Mouse (Mus musculus): ENCODE measurements around the gene Nuak2.

The Nuak2 gene

DNA sequence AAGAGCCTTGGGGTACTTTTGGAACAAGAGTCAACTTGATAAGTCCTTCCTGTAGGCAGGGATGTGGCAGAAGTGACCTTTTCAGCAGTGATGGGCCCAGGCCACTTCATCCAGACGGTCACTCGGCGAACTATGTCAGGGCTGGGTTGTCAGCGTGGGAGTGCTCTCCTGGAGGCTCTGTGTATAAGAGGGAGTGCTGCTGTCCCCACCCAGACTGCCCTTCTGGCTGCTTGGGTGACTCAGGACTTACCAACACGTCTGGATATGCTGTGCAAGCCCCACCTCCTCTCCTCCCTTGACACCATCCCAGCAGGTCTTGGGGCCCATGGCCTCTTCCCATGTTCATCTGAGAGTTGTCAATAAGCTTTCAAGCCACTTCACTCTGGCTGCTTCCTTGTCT is 37.5 kb downstream of the Nuak2 start:
- DNase-seq (ENCODE audit: low spot score) = no peak

DNA sequence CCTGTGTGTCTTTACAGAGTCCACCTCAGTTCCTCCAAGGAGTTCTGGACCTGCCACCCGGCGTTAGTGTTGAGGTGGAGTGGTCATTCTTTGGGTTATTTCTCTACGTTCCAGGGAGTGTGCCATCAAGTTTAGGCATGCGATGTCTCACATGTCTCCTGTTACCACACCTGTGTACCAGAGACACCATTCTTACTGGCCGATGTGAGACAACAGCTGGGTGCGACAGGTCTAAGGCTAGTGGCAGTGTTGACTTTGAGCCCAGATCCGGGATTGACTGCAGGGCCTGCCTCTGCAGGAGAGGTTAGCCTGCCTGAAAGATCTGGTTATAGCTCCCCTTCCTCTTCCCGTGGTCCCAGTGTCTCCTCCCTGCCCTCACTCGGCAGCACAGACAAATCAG is 38.3 kb downstream of the Nuak2 start:
- DNase-seq (ENCODE audit: low spot score) = no peak

DNA sequence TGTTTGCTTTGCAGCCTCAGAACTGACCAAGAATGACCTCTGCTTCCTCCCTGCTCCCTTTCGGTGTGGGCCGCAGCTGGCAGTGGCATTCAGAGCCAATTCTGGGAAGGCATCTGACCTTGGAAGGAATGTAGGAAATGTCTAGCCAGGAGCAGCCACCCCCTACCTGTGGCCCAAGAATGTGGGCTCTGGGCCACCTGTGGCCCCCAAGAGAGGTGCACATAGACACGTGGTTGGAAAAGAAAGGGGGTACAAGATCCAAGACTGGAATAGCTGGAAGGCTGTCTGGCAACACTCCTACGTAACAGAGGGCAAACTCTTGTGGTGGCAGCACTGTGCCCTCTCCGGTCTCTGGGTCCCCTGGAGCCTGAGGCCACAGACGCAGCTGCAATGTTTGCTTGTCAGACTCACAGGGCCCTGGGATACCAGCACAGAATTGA is 39.3 kb downstream of the Nuak2 start:
- DNase-seq (ENCODE audit: low spot score) = no peak

DNA sequence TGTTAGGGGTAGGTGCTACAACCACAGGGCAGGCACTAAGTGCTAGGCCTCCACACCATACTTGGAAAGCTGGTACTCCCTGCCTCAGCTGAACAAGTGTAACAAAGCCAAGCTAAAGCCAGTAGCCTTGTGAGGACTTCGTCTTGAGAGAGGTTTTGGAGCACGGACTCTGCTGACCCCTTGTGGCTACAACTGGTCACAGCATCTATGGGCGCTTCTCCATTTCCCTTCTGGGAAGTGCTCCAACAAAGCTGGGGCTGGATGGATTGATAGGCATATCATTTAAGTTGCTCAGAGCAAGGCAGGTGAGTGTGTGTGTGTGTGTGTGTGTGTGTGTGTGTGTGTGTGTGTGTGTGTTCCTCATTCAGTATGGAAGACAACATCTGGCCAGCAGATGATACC is 39.9 kb downstream of the Nuak2 start:
- peak; percentile 96 for DNase-seq (ENCODE audit: low spot score)

DNA sequence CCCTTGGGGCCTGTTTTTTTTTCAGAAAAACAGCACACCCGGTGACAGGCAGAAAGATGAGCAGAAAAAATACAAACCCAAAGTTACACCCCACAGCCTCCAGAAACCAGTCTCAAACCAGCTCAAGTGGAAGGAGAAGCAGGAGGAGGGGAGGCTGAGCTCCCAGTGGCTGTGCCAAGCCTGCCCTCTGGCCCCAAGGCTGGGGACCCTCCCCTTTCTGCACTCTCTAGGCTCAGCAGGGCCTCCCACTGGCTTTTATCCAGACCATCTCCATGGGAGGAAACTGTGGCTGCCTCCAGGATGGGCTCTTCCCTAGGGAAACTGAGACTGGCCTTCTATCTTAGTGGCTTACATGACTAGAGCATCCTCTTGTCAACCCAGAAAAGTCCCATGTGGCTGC is 40.9 kb downstream of the Nuak2 start:
- DNase-seq (ENCODE audit: low spot score) = no peak

DNA sequence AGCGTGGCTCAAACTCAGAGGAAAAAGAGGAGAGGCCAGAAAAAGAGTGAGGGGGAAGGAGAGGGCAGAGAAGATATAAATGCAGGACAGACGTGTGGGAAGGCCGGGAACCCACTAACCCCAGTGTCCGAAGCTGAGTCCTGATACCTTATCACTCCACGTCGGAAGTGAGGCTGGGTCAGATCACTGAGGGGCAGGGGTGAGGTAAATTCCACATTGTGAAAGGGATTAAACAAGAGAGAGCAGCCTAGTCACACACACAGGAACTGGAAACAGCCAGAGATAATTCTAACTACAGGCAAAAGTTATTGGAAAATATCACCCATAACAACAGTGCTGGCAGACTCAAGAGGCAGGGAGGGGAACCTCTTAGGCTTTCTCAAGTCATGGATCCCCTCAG is 46.0 kb downstream of the Nuak2 start:
- DNase-seq (ENCODE audit: low spot score) = no peak

DNA sequence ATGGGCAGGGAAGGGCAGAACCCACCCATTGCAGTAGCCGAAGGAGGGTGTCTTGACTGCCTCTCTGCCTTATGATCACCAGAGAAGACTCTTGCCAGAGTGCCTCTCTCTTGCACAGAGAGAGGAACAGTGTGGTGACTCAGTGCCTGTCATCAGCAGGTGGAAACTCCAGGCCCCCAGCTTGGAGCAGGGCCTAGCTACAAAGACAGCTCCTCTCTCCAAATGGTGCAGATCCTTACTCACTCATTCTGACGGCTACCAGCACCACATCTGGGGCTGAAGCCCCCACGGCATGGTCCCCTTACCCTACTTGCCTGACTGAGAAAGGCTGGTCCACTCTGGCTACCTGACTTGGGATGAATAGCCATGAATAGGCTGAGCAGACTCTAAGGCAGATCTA is 48.5 kb downstream of the Nuak2 start:
- DNase-seq (ENCODE audit: low spot score) = no peak

DNA sequence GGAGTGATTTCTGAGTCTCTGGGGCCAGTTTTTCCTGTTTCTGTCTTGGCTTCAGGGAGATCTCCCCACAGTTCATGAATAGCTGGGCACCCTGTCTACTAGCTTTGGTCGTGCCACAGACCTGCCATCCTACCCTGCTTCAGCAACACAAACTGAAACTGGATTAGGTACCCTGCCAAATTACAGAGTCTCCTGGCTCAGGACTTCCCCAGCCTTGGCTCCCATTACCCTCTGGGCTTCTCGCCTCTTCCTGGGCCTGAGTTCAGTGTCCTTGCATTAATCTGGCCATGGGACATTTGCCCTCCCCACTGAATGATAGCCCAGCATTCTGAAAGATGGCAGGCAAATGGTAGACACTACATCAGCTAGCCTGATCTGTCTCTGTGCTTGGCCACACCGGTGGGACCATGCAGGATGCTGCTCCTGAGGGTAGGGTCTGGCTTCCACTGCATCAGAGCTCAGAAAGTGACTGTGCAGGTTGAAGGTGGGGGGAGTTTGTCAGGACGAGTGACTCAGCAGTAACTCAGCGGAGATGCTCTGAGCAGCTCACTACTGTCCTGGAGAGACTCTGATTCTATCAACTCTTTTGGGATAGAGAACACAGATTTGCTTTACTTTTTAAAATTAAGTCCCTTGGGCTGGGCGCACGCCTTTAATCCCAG is 49.1 kb downstream of the Nuak2 start:
- no peak for DNase-seq (ENCODE audit: low spot score)

DNA sequence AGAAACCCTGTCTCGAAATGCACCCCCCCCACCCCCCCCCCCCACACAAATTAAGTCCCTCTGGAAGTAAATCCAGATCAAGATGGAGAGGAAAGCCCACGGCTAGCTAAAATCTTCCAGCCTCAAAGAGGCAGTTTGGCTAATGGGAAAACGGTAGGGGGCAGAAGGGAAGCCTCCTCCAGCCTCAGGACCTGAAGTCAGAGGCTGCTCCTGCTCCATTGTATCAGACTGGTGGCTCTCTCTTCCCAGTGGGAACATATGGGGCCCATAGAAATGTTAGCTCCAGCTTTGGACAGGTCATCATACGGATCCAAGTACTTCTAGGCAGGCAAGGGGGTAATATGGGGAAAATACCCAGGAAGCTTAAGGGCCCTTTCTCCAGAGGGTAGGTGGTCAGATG is 49.7 kb downstream of the Nuak2 start:
- no peak for DNase-seq (ENCODE audit: low spot score)

DNA sequence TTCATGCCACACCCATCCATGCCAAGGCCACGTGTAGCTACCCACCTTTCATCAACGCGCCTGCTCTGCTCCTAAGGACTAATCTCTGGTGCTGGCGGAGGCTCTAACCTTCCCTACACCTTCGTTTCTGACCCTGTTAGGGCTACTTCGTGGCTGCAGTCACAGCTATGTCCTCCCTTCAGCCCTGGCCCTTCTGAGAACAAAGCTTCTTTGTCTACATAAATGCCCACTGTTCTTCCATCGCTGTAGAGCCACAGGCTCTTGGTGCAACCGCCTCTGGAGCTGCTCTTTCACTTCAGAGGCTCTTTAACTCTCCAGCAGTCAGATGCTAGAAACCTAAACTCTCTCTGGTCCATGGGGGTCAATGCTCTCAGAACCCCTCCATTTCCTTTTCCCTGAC is 50.3 kb downstream of the Nuak2 start:
- DNase-seq (ENCODE audit: low spot score) = no peak

DNA sequence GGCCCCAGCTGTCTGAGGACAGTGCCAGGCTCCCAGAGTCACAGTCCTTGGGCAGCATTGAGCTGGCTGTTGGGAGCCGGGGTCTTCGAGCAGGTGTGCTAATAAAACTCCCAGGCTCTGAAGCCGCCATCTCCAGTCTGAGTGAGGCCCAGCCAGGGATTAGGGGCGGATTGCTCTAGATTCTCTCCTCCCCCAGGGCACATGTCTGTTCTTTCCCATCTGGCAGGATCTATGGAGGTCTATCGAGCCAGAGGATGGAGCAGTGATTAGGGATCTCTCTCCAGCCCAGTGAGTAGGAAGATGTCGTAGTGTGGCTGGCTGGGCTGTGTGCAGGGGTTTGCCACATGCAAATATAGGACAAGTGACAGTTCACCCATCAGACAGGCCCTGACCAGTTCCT is 51.0 kb downstream of the Nuak2 start:
- no peak for DNase-seq (ENCODE audit: low spot score)

DNA sequence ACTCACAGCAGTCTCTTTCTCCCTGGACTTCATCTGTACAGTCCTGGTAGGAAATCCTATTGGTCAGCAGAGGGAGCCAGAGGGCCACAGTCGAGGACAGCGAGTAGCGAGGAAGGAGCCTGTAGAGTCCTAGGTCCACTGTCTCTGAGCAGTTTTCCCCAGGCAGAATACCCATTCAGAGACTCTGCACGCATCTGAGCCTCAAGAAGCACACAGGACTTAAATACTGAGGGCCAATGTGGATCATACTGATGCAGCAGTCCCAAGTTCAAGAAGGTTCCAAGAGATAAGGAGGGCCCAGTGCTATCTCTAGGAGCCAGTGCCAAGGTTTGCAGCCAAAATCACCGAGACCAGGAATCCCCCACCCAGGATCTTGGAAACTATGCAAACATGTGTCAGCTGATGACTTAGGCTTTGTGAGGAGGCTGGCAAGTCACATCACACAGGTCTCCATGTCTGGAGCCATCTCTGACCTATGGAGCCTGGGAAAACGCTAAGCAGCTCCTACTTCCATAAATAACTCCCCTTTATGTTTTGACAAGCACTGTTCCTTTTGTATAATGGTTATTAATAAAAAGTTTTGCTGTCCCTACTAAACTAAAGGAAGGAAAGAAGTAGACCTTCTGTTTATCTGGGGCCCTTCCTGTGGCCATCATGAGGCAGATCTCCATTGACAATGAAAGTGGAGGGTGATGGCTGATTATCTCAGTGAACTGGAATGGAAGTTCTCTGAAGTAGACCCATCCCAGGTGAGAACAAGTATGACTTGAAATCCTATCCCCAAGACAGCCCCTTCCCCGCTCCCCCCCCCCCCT is 52.0 kb downstream of the Nuak2 start:
- peak; percentile 92 for DNase-seq (ENCODE audit: low spot score)

DNA sequence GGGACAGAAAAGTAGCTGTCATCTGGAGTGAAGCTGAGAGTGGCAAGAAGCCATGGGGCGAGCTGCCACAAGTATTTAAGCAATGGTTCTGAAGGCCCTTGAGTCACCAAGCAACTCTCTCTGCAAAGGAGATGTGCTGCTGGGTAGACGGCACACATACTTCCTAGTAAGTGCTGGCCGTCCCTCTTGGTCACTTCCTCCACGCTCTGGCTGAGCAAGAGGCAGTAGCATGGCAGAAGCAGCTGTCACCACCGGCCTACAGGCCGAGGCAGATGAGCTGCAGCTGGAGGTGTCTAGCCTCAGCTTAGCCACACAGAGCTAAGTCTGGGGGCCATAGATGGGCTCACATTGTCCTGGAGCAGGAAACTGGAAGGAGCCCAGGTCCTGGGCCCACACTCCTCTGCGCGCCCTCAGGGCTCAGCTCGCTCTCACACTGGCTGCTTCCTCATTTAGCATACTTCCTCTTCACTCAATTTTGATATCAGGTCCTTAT is 54.8 kb downstream of the Nuak2 start:
- no peak for DNase-seq (ENCODE audit: low spot score)

DNA sequence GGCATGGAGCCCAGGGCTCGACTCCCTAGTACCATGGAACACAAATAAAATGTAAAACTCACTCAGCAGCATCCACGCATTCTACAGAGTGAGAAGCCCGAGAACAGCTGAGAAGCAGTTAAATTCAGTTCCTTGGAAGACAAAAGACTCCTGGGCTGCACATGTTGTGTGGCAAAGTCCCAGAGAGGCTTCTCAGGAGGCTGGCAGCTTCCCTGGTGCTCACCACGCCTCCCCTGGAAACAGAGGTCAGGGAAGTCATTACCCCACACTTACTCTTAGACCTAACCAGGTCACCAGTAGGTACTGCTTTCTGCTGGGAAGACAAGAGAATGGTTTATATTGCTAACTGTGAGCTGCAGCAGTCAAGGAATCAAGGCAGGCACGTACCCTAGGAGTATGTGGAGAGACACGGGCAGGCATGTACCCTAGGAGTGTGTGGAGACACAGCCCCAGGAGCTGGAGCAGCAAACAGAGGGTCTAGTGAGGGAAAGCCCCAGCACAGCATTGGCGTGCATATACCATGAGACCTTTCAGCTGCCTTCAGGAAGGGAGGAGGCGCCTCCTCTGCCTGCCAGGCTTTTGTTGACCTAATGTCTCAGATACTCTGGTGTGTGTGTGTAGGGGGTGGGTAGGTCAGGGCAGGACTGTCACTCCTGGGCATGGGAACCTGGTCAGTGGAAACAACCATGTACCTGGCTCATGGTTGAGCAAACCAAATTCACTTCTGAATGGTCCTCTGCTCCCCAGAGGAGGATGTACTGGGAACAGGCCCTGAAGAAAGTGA is 55.6 kb downstream of the Nuak2 start:
- no peak for DNase-seq (ENCODE audit: low spot score)

DNA sequence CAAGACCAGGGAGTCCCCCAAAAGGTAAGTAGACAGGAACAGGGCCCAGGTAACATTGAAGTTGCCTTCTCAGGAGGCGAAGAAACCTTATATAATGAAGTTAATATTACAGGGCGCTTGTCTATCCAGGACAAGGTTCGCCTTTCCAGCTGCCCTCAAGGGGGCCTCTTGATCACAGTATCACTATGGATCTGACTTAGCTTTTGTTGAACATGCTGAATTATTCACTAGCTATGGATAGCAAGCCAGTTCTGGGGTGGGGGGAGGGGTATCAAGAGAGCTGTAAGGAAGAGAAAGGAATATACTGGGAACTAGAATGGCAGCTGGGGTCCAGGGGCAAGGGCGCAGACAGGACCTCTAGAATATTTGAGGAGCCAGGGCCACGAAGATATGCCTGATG is 56.4 kb downstream of the Nuak2 start:
- DNase-seq (ENCODE audit: low spot score) = no peak

DNA sequence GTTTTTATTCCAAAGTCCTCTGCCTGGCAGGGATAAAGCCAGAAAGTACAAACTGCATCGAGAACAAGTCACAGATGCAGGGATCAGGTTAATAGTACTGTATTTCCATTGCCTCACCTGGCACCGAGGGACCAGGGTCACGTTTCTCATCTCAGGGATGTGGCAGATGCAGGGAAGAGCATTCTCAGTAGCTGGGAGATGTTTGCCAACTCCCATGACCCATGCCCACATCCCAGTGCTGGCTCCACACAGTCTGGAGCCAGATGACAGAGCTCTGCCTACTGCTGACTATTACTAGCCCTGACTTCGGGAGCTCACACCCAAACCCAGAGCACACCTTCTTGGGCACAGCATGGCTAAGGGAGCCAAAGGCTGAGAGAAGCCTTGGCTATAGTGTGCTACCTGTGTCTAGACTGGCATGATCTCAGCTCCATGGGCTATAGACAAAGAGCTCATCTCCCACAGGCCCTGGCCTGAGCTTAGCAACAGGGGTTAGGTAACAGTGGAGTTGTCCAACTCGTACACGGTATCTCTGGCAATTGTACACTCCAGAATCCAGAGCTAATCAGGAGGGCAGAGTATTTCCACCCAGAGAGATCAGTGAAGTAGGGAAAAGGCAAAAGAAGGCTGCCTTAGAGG is 57.1 kb downstream of the Nuak2 start:
- no peak for DNase-seq (ENCODE audit: low spot score)

DNA sequence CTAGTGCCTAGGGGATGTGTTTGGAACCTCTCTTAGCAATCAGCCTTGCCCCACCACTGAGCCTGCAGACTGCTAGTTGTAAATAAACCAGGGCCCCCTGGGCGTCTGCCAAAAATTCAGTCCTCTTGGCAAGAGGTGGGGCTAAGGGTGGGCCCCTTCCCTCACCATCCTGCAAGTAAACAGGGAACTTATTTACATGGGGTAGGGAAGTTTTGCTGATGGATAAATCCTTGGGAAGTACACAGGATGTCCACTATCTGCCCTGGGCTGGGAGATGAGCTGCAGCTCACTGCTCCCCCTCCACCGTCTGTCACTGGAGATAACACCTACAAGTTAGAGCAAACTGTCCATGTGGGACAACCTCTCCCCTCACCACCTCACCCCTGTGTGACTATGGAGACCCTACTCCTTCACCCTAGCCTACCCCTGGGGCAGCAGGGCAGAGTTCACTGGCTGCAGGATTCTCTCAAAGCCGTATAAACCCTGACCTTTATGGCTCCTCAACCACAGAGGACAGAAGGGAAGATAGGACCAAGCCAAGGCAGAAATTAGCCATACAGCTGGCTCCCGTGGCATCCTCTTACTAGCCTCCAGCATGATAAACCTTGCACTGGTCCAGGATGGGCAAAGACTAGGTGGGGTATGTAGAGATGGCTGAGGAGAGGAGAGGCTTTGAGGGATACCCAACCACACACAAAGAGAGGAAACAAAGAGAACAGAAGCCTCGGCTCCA is 58.4 kb downstream of the Nuak2 start:
- DNase-seq (ENCODE audit: low spot score) = no peak

DNA sequence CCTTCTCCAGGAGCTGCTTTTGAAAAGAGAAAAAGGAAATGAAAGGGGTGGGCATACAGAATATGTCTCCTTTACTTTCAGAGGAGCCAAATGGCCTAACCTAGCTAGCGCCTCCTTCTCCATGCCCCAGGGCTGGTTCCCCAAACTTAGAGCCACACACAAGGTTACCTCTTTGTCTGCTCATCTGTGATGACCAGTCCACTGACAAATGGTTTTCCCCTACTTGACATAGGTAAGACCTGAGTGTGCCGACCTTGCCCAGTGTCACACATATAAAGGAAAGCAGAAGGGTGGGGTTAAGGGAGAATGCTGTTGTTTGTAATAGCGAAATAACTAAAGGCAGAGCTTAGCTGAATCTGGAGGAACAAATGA is 58.9 kb downstream of the Nuak2 start:
- DNase-seq (ENCODE audit: low spot score) = no peak

DNA sequence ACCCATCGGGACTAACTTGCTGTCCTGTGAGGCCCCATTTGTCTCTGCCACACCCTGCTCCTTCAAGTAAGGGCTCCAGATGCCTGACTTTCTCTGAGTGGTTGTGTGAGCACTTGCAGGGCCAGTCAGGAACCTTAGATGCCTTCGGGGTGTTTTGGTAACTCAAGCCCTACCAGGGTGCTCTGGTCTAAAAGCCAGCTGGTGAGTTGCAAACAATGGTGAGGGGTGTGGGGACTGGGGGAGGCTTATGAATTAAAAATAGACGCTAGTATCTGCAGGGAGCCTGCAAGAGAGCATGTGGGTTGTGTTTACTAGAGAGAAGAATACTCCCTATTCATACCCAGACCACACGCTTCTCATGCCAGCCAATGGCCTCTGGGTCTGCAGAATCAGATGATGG is 59.3 kb downstream of the Nuak2 start:
- DNase-seq (ENCODE audit: low spot score) = no peak

DNA sequence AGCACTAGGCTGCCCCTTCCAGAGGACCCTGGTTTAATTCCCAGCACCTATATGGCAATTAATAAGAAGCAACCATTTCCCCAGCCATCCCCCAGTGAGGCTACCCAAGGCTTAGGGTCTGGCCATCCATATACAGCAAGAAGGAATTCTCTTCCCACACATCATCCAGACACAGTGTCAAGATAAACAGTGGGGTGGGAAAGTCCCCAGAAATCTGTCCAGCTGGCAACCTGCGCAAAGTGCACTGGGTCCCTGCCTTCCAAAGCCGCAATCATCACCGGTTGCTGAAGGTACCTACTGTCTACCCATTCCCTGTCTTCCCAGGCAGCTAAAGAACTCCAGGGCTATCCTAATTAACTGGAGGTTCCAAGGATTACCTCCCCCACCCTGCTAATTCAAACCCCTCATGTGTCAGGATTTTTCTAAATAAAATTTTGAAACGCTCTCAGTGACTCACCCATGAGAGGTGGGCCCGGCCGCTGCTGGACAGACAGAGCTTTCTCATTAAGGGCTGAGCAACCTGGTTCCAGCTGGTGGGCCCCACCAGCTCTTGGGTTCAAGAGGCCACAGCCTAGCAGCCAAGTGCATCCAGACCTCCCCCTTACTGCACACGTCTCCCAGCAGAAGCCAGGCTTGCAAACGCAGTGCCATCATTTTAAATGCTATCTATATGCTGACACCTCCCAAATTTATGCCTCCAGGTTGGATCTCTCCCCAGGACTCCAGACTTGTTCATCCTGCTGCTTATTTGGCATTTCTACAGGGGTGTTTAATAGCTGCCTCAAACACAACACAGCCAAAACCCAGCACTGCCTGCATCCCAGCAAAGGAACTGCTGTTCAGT is 60.5 kb downstream of the Nuak2 start:
- no peak for DNase-seq (ENCODE audit: low spot score)

DNA sequence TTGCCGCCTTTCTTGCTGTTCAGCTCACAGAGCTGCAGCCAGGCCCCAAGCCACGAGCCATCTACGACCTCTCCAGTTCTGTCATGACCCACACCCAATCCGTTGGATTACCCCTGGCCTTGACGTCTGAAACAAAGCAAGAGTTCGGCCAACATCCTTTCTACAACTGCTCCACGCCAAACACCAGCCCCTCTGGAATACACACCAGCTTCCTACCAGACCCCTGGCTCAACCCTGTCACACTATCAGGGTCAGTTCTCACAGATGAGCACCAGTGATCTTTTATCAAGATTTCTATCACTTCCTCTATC is 61.1 kb downstream of the Nuak2 start:
- DNase-seq (ENCODE audit: low spot score) = no peak

All from embryo, embryonic 10.5 days (tissue).